Mouse (Mus musculus) forelimb bud, embryonic 11.5 days (tissue): ENCODE results near the gene Gm10762.
A peak's percentile ranks its signal among the peaks of the same experiment; 100 is the strongest.
"Not testable (repeated sequence)": the region's sequence is repeated elsewhere in the genome, so short reads cannot be mapped to it uniquely, and the experiment has no call there.

ENCODE experiments used
- DNase-seq: peaks from one replicate; pipeline ENCODE4 v3.0.0-alpha.2; 2012; ENCODE audit warnings: low read depth, low spot score

Gene Gm10762

DNA sequence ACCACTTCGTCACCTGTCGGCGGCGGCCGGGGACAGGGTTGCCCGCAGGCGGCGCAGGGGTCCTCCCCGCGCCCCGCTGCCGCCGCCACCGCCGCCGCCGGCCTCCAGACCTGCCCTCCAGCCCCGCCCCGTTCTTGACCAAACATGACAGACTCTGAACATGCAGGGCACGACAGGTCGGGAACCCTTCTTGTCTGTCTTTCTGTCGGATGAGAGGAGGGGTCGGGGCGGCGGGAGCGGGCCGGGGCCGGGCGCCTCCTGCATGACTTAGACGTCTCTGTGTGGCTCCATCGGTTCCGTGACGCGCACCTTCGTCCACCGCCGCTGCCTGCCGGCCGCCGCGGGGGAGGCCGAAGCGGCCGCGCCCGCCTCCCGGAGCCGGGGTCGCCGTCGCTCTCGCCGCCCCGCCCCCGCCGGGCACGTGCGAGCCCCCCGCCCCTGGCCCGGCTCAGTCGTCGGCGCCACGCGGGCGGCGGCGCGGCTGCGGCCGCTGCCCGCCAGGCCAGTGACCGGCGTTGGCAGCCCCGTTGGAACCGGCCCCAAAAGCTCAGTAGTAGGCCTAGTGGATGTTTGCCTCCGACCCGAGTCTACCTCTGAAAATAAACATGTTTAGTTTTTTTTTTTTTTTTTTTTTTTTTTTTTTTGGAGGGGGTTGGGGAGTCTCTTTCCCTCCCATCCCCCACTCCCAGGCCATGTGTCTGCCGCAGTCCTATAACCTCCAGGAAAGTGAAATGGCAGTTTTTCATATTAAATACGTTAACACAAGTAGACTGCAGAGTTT, at the start of gene Gm10762:
TSS of gene Gm10762 (minus strand) at position 65 of the 781 bp plus-strand sequence.
- DNase-seq, result peak; percentile 63

DNA sequence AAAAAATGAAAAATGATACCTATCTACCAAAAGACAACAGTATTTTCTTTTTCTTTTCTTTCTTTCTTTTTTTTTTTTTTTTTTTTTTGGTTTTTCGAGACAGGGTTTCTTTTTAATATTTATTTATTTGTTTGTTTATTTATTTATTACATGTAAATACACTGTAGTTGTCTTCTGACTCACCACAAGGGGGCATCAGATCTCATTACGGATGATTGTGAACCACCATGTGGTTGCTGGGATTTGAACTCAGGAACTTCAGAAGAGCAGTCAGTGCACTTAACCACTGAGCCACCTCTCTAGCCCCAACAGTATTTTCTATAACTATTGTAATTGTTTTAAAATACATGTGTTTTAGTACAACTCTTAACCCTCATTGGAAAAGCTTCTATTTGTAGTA, 41.3 kb upstream of the Gm10762 start:
- DNase-seq, result not testable (repeated sequence)

DNA sequence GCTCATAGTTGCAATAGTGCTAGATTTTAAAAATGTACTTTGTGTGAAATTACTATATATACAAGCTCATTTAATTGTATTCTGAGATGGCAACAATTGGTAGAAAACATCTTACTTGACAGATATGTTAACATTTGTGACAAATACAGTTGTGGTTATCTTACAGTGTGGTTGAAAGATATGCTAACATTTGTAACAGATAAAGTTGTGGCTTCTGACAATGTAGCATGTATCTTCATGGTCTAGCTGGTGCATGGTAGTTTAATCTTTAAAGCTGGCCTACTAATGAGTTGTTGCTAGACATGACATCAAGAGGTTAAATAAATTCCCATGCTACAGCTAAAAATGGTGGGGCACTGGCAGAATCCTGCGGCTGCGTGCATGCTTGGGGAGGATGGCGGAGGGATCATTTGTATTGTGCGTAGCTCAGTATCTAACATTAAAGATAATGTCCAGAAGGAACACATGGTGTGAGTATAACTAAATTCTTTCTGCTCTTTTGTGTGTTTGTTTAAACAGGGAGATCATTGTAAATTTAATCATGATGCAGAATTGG, 38.7 kb upstream of the Gm10762 start:
- no peak for DNase-seq

DNA sequence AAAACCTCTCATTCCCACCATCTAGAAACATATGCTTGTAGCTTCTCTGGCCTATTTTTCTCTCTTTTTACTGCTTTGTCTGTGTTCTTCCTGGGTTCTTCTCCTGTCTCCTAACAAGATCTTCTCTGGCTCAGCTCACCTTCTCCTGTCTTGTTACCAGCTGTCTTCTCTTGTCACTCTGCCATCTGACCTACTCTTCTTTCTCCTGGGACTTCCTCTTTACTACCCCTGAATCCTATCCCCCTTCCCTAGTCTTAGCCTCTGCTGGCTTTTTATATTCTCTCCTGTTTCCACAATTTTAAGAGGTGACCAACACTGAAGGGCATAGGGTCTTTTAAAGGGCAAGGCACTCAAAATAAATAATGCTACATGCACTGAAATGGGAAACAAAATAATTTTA, 37.3 kb upstream of the Gm10762 start:
- DNase-seq, result no peak

DNA sequence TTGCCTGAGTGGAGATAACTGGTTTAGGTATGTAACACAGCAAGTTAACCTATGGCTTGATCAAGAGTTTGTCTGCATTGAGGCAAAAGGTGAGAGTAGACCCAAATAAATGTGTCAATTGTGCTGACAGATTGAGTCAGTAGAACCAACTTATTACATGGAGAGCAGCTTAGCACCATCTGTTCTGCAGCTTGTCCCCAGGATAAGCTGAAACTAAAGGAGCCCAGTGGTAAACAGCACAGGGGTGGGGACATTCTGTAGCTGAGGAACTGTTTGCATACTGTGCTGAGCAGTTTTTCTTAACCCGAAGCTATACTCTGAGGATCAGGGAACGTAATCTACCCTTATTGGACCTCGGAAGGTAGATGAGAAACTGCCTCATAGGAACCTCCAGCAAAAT, 17.2 kb upstream of the Gm10762 start:
- DNase-seq, result no peak

DNA sequence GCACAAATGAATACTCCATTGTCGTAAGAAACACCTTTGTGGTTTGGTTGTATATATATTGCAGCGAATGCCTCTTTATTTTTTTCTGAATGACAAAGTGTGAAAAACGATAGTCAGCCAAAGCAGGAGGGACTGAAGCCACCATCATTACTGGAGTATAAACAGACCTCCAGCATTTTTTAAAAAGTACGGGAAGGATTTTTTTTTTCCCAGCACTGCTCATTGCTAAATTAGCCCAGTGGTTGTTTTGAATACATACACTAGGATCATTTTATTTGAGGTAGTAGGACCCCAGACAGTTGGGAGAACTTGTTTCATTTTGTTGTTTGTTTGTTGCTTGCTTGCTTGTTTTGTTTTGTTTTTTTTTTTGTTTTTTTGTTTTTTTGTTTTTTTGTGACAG, 8.0 kb upstream of the Gm10762 start:
- no peak for DNase-seq

DNA sequence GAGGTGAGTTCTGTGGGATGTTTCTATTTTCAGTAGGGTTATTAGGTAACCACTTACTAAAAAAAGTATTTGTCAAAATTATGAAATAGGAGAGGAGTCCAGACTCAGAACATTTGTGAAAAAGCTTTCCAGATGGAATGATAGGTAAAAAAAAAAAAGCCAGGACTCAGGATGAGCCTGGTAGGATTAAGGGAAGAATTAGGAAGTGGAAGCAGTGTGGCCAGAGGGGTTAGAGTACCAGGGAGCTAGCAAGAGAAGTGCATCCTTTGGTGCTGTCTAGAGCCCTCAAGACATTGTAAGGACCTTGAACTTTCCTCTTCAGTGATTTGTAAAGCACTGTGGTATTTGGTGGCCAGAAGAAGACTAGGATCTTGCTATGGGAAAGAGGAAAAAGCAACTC, 4.8 kb upstream of the Gm10762 start:
- no peak for DNase-seq

DNA sequence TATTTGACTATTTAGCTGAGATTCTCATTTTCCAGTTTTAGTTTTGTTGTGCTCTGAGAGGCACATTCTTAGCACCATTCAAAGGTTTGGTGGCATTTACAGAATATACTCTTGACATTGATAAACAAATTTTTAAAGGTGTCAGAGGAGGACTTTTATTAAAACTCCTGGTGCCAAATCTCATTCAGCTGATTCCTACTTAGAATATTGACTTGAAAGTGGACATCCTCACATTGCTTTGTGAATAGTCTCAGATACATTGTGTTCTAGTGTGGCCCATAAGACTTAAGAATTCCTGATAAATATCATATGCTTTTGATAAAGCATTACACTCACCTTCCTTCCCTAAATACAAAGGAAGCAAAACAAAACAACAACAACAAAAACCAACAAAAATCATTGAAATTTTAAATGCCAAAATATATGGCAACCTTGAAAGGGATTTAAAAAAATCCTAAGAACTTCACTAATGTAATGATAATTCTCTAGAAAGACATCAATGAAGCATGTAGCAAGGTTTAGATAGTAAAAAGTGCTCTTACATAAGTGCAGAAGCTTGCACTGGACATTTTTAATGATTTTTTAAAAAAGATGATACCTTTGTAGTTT, 1.1 kb upstream of the Gm10762 start:
- DNase-seq, result no peak

DNA sequence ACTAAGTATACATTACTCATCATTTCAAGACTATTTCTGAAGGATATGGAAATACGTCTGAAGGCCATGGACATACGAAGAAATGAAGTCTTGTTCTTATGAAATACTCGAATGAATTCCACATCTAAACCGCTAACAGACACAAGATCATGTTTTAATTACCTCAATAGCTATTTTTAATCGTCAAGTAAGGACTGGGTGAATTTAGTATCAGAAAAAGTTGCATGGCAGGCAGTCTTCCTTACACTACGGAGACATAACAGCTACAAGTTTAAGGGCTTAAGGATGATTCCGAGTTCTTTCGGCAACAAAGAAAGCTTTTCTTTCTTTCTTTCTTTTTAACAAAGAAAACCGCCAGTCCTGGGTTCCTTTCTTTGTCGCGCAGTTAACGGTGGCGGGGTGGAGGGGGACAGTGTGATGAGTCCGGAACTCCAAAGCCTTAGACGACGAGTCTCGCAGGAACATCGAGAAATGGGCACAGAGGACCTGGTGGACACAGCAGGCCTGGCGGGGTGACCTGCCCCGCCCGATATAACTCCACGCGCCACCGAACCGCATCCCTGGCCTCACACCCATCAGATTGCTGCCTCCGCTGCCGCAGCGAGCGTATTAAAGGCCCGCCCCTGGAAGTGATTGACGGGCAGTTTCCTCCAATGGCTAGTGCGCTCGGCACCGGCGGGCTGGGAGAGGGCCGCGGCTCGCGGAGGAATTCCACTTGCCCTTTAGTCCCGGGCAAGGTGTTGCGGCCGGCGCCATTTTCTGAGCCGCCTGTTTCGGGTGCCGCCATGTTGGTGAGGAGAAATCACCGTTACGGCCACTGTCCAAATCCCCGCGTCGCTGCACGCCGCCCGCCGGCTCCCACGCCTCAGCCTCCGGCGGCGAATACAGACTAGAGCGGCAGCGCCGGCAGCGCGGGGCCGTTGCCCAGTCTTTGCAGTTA, 614 bp downstream of the Gm10762 start, which contains the start of gene Zc3h6:
TSS of gene Zc3h6 (plus strand) at position 762 of the 940 bp plus-strand sequence.
- peak; percentile 98 for DNase-seq

DNA sequence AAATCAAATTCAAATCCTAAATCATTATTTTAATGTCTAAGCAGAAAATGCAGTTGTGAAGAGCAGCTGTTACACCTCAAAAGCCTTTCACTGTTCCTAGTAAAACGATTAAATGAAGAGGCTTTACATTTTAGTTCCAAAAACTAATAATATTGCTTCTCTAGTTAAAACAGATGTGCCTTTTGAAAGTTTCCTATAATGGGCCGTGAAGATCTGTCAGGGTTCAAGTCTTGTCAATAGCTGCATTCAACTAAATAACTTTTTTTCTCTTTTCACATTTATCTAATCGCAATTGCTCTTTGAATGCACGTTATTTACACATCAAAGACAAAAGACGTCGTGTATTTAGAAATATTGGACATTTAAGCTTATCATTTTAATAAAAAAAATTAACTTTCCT, 1.3 kb downstream of the Gm10762 start:
- peak; percentile 5 for DNase-seq

DNA sequence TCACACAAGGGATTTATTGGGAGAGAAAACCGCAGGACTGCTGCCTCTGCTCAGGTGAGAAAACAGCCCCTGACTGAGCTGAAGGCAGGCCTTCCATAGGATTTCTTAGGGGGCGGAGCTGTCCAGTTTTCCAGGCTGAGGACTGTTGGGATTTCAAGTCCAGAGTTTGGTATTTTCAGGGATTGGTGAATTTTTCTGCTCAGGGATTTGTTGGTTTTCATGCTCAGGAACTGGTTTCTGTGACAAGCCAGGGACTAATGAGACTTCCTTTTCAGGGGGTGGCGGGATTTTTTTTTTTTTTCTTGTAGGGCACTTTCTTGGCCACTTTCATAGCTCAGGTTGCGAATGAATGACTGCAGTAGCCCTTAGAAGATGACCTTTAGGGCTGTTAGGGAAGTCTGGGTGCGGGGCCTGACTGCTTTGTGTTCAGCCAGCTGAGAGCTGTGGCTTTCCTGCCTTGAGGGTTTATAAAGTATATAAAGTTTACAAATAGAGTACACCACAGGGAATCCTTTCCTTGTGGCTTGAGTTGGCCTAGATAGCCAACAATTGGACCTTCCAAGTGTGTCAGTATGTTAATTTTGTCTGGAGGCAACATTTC, 1.9 kb downstream of the Gm10762 start:
- peak; percentile 39 for DNase-seq

DNA sequence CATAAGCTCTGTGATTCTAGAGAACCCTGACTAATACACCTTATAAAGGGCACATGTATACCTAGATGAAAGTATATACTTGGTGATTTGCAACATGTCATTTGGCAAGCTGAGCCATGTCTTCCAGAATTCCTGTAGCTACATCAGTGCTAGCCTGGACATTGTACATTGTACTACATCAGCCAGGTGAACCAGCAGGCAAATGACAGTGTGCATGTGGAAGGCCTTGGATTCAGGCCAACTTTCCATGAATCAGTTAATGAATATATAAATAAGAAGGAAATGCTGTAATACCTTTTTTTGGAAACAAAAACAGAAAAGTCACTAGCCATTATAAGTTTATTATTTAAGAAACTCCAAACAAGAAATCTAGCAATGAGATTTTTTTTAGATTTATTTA, 13.3 kb downstream of the Gm10762 start:
- no peak for DNase-seq

DNA sequence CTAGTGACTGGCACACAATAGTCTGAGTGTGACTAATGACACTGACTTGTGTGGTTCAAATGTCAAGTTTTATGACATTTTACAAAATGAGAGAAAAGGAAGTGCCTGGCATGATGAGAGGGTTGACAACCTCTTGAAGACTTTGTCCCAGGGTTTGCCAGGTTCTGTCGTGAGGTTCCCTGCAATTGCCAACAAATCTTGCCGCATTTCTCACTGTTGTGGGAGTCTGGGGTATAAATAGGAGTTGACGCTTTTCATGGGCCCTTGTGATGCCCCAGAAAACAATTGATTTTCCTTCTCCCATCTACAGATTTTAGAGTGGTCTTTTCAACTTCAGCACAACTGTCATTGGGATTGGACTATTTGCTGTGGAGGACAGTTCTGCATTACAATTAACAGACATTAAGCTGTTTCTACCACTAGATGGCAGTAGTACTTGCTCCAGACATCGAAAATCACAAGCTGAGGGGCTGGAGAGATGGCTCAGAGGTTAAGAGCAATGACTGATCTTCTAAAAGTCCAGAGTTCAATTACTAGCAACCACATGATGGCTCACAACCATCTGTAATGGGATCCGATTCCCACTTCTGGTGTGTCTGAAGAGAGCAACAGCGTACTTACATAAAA, 19.4 kb downstream of the Gm10762 start:
- DNase-seq, result peak; percentile 70

DNA sequence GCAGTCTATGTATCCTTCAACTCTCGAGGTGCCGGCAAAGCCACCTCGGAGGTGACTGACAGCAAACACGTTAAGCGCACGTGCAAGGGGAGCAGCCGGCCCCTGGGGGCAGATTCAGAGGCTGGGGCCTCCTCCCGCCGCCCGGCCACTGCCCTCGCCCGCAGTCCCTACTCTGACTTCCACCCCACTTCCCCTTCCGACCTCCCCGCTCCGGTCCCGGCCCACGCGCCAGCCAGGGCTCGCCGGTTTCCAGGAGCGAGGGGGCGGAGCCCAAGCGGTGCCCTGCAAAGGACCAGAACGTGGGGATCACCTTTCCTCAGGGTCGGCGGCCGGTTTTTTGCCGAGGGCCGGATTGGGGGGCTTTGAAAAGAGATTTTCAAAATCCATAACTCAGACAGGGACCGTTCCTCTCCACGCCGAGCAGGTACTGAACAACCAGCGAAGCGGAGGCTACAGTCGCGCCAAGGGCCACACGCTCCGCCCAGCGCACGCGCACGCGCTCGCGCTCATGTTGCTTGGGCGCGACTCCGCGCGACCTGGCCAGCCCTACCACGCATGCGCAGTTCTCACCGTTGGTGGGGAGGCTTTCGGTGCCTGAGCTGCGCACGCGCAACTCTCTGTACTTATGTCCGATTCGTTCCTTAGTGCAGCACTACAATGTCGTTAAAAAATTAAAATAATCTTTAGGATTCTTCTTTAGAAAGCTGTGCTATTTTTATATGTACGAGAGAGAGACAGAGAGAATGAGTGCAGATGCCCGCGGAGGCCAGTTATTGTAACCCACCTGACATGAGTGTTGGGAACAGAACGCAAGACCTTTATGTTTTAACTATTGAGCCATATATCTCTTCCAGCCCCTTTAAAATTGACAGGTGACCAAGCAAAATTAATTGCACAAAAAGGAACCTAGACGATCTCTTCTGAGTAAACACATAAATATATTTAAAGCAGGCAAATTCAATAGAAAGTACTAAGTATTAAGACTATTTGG, 23.7 kb downstream of the Gm10762 start, which contains the start of gene Zc3h8:
TSS of gene Zc3h8 (minus strand) at position 540 of the 991 bp plus-strand sequence.
- DNase-seq, result peak; percentile 98

DNA sequence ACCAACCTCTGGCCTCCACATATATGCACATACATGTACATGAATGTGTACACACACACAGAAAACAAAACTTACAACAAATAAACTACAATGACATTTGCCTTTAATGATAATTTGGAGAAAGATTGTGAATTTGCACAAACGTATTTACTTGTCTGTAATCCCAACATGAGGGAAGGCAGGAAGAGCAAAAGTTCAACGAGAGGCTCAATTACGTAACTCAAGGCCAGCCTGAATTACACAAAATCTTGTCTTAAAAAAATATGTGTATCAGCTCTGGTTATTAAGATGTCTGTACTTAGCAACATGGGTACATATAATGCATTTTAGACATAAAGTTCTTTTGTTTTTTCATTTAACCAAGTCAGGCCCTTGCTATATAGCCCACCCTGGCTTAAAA, 31.3 kb downstream of the Gm10762 start:
- DNase-seq, result no peak

DNA sequence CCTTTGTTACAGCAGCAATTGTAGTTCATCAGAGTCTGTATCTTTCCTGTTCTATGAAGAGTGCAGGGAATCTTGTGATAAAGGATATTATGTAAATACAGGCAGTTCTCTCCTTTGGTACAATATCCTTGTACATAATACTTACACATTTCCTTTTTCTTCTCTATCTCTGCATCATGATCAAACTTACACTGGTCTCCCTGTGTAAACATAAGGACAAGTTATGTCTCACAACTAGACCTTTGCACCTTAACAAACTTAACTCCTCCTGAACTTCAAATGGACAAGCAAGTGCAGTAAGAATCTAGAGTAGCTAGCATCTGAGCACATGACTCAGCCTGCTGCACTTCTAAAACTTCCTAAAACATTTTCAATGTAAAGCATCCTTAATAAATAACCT, 36.8 kb downstream of the Gm10762 start:
- DNase-seq, result no peak

DNA sequence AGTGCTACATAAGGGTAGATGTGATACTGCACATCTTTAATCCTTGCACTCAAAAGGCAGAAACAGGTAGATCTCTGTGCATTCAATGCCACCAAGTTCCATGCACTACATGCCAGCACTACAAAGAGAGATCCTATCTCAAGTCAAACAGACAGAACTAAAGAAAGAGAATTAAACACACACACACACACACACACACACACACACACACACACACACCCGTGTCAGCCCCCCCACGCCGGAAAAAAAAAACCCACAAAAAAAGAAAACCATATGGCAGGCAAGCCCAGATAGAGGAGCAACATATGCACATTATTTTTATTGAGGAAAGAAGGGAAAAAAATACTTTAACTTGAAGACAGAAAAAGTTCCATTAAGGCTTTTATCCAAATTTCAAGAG, 39.1 kb downstream of the Gm10762 start:
- no peak for DNase-seq

DNA sequence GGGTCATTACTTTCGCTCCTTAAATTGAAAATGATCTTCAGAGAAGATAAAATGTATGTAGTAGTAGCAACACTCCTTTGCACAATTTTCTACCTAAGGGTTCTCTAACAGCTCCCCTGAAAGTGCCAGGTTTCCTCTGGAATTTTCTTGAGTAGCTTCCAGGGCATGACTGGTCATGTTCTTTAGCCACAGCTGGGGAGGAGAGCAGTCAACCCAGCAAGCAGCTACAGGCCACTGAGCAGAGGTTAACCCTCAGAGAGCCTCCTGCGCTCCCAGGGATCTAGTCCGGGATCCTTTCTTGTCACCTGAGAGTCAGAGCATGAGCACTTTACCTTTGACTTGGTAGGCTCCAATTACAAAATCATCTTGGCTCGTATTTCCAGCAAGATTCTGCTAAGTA, 42.7 kb downstream of the Gm10762 start:
- no peak for DNase-seq
